Mouse (Mus musculus) lung, postnatal 25 days (tissue): ENCODE measurements around the gene Scn1b.
A peak's percentile ranks its signal among the peaks of the same experiment; 100 is the strongest.

ENCODE experiments used
- DNase-seq: peaks from one replicate; pipeline ENCODE4 v3.0.0; 2022; ENCODE audit warnings: low spot score

Gene Scn1b

DNA sequence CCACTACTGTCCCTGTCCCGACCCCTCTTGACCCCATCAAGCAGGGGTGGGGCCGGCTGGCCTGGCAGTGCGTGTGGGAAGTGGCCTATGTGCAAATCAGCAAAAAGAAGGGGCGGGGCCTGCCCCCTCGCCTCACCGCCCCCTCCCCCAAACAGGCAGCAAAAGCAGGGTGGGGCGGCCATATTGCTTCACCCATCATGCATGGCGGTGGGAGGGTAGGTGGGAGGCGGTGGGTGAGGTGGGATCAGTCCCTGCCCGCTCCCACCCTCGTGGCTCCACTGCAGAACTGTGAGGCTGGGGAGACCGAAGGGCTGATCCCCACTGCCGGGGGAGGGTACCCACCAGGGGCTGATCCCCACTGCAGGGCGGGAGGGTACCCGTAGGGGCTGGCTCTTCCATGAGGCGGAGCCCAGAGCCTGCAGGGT lies 10.1 kb downstream of the Scn1b start:
- no peak for DNase-seq

DNA sequence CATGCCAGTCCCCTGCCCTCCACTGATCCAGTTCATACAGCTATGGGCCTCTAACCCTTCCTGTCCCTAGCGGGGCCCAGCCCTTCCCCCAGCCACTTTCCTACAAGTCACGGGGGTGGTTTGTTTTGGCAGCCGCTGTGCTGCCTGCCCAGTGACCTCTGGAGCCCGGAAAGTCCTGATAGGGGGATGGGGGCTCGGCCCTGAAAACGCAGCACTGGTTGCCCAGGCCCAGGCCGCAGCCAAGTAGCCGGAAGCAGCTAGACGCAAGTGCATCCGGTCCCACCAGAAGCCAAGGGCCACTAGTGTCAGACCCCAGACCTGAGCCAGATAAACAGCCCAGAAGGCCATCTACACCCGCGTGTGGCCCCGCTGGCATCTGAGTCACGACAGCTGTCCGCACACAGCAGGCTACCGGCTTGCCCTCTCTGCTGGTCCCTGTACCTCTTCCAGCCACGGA lies 11.2 kb downstream of the Scn1b start:
- DNase-seq = peak; percentile 66

DNA sequence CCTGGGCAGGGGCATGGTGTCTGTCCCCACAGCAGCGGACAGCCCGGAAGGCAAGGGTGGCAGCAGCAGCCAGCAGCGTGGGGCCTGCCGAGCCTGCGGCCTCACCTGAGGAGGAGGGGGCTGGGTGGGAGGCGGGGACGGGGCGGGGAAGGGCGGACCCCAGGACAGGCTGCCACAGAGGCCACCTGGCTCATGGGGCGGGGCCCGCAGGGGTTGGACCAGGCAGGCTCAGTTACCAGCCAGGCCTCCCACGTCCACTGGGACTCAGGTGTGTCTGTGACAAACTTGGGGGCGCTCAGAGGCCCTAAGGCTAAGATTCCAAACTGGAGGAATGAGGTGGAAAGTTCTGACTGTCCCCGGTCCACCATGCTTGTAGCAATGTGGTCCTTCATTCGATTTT lies 11.6 kb downstream of the Scn1b start, which contains the start of gene Hpn:
Gene Hpn, minus strand, starts transcription at position 109 of the 400 bp plus-strand sequence.
- peak; percentile 68 for DNase-seq

DNA sequence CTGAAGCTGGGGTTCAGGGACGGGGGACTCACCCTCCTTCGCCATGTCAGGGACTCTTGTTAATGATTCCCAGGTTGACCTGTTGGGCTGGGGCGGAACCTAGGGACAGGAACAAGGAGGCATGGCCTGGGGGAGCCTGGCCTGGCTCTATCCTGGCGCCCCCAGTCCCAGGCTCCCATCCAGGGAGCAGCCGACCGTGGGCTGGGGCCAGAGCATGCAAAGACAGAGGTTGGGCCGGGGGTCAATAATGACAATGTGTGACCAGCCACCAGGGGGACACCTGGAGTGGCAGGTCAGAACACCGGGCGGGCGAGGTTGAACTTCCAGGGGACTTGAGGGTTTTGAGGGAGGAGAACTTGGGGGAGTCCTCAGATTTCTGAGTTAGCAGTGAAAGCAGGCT lies 12.2 kb downstream of the Scn1b start:
- DNase-seq = no peak

DNA sequence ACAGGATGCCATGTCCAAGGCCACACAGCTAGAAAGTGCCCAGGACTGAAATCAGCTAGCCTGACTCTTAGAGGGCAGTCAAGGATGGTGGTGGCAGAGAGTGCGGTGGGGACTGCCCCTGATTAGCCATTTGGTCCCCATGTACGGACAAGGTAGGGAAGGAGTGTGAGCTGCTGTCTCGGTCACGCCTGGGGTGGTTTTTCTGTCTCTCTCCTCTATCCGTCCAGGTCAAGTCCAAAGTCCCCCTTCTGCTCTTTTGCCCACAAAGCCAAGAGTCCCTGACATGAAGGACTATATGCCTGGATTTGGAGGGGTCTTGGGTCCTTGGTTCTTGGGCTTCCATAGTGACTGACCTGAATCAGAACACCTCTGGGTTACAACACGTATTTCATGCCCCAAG lies 13.0 kb downstream of the Scn1b start:
- DNase-seq = no peak

DNA sequence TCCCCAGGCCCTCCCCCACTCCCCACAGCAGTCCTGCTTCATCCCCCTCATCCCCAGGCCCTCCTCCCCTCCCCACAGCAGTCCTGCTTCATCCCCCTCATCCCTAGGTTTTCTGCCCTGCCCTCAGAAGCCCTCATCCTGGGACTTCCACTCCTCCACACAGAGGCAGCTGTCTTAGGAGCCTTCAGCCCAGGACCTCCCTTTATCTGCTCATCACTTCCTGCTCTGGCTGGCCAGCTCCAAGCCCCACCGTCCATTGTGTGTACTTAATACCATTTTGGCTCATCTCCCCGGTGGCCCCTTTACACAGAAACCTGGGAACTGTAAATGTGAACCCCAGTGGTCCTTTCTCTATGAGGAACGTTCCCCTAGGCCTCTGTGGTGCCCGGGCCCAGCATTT lies 14.8 kb downstream of the Scn1b start:
- no peak for DNase-seq

DNA sequence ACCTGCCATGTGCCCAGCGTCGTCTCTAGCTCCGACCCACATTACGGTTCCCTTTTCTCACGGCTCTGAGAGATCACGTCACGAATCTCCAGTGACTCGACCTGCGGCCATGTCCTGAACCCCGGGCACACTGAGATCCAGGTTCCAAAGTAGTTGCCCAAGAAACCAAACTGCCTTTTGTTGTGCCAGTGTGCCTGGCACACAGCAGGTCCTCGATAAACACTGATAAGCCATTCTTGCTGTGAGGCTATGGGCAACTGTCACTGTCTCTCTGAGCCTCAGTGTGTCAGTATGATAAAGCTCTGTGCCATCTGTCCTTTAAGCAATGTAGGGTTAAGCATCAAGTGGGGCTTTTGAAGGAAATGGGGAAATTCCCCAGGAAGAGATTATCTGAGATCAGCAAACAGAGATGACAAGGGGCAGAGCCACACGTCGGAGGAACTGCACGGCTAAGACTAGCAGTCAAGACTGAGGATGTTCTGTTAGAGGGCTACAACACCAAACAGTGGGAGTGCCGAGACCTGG lies 15.9 kb downstream of the Scn1b start:
- no peak for DNase-seq

DNA sequence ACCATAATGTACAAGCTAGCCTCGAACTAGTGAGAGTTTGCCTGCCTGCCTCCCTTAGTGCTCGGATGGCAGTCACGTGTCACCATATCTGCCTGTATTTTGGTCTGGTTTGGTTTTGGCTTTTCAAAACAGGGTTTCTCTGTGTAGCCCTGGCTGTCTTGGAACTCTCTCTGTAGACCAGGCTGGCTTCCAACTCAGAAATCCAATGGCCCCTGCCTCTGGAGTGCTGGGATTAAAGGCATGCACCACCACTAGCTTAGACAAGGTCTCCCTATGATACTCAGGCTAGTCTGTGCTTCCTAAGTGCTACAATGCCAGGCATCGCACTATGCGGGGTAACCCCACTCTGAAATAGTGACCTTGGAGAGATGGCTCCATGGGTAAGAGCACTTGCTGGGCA lies 17.0 kb downstream of the Scn1b start:
- no peak for DNase-seq

DNA sequence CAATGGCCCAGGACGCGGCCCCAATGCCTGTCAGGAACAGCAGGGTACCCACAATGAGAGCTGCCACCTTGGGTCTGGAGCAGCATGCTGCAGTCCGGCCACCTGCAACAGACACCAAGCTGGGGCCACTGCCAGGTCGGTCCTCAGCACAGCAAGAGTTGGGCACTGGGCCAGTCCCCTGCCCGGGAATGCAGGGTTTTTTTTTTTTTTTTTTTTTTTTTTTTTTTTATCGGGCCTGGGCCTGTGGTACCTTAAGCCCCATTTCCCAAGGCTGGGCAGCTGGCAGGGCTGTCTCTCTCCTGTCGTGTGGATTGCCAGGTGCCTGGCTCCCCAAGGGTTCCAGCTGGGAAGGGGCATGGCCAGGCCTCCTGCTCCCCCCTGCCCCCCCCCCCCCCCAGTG lies 17.7 kb downstream of the Scn1b start:
- peak; percentile 39 for DNase-seq

DNA sequence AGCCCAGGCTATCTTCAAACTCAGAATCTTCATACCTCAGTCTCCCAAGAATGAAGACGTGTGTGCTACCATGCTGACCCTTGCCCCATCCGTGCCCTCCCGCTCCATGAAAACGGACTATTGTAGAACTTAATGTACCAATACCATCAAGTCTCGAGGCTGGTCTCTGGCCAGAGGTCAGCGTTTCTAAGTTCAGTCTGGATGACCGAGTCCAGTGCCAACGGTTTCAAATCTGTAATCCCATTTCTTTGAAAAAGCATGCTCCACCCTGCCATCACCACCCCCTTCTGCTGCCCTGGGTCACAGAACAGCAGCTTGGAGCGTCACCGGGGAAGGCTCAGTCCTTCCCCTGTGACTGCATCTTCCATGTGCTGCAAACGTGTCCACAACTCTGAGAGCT lies 19.0 kb downstream of the Scn1b start:
- no peak for DNase-seq

DNA sequence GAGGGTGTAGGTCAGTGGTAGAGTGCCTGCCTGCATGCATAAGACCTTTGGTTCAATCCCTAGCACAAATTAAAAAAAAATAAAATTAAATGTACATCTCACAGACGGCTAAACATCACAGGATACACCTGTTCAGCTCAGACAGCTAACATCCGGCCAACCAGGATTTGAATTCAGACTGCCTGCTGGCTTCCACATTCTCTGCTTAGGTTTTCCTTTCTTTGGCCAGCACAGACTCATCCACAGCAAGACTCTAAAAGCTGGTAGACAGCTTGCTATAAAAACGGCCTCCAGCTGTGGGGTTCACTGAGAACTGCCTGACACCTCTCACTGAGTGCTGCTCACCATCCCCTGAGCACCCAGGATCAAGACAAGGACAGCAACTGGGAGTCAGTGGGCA lies 20.6 kb downstream of the Scn1b start:
- DNase-seq = no peak

DNA sequence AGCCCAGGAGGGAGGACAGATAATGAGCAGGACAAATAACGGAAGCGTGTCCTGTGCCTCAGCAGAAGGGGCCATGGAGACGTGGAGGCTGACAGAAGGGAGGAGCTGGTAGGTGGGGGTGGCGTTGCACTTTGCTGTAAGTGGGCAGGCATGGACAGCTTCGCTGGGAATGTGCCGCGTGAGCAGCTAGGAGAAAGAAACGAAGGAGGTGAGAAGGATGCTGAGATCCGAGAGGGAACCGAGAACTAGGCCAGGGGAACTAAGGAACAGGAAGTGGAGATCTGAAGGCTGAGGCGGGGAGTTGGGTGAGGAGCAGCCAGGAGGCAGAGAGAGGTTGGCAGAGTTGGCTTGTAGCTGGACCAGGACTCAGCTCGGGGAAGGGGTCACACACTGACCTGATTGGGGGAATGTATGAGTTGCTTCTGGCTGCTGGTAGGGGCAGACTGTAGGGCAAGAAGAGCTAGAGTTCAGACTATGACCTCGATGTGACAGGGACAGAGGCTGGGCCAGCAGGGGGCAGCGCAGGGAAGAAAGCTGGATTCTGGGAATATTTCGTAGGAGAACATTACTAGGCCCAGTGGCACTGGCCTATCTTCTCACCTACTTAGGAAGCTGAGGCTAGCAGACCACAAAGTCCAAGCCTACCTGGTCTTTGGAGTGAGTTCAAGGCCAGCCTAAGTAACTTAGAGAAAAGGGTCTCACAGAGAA lies 21.6 kb downstream of the Scn1b start:
- no peak for DNase-seq

DNA sequence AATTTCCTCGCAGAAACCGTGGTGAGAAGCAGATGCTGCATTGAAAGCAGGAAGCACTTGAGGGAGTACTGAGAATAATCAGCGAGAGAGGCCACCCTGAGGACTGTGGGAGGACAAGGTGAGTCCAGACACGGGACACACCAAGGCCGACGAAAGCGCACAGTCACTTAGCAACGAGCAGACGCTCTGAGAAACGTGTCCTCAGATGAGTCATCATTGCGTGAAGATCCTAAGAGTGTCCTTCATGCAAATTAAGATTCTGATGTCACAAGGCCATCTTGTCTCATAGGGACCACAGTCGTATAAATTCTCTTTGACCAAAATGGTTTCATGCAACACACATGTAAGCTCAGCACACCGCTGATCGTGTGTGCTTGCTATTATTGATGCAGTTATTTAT lies 26.0 kb downstream of the Scn1b start:
- DNase-seq = no peak

DNA sequence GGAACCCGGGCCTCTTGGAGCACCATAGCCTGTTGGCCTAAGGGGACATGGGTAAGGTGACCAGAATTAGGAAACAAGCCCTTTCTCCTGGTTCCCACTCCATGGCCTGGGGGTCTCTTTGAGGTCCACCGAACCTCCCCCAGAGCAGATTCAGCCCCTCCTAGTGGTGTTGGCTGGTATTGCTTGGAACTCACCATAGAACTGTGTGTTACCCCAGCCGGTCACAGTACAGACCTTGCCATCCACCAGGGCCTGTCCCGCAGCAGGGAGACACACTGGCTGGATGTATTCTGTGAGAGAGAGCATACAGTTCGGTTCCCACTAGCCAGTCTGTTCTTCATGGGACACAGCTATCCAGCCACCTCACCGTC lies 27.2 kb downstream of the Scn1b start:
- DNase-seq = no peak

DNA sequence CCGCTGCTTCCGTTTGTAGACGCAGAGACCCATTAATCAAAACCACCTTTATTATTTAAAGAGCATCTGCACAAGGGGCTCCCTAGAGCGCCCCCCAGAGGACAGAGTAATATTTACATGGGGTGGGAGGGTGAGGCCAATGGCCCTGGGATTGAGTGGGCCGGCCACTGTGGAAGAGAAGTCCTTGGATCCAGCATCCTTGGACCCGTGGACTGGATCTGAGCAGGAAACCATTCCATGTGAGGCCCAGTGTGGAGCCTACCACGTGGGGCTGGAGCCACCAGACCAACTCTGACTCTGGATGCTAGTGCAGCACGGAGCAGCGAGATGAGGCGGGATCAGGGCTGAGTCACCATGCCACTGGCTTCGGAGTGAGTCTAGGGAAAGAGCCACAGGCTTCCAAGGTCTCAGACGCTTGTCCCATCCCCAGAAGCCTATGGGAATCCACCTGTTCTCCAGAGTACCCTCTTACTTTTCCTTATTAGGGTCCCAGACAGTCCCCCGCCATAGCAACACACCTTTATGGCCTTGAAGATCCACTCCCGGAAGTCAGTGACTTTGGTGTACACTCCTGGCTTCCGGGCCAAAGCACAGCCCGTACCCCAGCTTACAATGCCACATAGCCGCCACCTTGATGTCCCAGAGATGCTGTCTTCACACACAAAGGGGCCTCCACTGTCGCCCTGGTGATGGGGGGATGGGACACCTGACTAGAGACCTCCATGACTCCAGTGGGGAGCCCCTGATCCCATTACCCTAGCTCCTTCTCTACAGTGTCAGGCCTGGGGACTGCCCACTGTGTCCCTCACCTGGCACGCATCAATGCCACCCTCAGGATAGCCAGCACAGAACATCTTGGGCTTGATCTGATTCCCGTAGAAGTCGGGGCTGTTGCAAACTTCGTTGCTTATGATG lies 27.8 kb downstream of the Scn1b start:
- no peak for DNase-seq

DNA sequence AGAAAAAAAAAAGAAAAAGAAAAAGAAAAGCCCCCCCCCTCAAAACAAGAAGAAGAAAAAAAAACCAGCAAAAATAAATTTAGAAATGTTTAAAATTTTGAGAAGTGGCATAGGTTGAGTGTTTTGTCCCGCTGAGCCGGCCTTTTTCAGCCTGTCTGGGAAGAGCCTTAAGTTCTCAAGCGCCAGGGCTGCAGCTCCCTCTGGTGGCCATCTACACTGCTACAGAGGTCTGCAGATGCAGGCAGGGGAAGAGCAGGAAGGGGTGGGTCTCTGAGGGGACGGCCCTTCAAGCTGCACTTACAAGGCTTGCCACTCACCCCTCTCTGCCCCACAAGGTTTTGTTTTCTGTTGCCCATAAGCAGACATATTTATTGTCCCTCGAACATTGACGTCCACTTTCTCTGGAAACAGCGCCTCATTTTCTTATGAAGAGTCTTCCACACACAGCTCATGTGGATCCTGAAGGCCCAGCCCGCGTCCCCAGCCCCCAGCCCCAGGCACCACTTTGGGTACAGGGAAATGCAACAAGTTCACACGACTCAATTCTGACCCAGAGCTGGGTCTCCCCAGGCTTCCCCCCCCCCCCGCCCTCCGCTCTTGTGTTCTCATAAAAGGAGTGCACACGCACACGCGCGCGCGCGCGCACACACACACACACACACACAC lies 29.1 kb downstream of the Scn1b start:
- DNase-seq = peak; percentile 94

DNA sequence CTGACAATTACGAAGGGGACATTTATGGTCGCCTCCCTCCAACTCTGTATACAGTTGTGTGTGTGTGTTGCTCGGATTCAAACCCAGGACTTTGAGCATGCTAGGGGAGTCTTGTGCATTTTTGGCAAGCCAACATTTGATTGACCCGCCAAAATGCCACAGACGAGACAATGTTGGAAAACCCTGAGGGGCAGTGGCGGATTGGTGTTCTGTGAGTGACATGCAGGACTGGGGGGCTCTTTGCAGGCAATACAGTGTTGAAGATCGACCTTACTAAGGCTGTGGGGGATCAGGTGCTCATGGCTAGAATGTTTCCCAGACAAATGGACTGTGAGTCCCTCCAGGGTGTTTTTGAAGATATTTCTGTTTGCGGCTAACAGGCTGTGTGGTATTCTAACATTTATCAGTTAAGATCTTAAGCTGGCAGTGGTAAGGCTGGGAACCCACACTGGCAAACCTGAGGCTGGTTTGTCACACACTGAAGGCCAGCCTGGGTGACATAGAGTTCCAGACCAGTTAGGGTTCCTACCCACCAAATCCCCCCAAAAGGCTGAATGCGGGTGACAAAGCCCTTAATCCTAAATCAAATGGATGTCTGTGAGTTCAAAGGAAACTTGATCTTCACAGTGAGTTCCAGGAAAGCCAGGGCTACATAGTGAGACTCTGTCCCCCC lies 29.8 kb downstream of the Scn1b start:
- DNase-seq = no peak

DNA sequence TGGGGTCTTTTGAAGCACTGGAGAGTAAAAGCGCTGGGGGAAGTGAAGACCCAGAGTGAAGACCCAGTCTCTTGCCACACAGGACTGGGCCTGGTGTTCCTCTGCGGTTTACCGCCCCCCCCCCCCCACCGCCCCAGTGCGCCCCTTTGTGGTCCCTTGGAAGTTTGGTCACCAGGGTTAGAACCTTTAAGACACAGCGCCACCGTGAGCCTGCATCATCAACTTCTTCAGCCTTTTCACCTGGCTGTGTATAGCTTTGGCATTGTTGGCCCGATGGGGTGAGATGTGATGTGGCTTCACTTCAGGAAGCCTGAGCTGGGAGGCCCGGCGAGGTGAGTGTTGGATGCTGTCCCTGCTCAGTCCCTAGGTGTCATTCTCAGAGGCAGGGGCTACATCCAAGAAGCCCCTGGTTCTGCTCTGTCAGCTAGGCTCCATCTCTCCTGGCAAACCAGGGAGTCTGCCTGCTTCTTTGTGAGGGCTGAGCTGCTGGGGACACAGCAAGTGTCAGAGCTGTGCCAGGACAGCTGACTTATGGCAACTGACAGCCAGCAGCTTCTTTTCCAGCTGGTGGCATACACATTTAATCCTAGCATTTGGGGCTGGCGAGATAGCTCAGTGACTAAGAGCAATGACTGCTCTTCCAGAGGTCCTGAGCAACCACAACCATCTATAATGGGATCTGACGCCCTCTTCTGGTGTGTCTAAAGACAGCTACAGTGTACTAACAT lies 31.9 kb downstream of the Scn1b start:
- no peak for DNase-seq

DNA sequence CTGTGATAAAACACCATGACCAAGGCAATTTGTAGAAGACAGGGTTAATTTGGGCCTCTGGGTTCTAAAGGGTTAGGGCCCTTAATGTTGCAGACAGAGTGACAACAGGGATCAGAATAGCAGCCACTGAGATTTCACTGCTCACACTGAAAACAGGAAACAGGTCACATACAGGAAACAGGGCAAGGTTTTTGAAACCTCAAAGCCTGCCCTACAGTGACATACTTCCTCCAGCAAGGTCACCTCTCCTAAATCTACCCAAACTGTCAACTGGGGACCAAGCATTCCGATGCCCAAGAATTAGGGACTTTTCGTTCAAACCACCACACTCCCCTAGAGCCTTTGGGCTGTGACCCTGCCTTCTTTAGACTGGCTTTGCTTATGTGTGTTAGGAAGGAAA lies 37.1 kb downstream of the Scn1b start:
- DNase-seq = peak; percentile 50

DNA sequence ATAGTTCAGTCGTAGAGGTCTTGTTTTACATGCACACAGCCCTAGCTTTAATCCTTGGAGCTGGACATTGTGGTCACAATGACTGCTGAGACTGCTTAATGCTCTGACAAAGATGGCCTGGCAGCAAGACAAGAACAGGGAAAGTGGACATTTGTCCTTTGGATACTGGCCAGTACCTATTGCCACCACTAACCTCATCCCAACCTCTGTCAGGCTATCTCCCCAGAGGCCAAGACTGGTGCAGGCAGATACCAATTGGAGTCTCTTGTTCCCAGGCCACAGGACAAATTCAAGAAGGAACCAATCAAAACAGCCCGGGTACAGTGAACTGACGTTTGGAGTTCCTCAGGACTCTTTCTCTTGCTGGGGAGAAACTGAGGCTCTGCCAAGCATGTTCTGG lies 38.6 kb downstream of the Scn1b start:
- DNase-seq = no peak

DNA sequence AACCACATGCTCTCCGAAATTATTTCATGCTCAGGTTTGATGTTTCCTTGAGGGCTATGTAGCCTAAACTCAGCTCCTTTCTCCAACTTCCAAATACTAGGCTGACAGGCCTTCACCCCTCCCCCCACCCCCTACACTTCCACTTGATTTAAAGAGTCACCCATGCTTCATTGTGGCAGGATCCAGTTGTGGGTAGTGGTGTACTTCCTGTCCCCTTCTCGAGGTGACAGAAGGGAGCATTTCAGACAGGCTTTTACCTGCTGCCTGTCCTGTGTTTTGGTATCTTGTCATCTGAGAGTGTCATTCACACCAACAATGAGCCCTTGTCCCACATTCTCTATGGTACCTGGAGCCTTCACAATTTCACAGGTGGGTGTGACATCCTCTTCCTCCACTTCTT lies 39.5 kb downstream of the Scn1b start:
- DNase-seq = no peak
